Mouse (Mus musculus) embryonic facial prominence, embryonic 11.5 days (tissue): ENCODE measurements around the gene Usp6nl. TPM values are rescaled to one million over a fixed set of nuclear protein-coding genes. Genes with fewer than 3 reads are reported as not detected.

Experiments used
- ATAC-seq: fragments of 200-750 bp; cut with Nextera tagmentation; replicated peaks from 2 replicates; pipeline ENCODE4 v1.8.0; 2017; ENCODE audit warnings: low read depth; ENCODE audit not compliant: insufficient number of reproducible peaks, low FRiP score, low TSS enrichment
- DNase-seq: peaks from one replicate; pipeline ENCODE4 v3.0.0-alpha.2; 2015; ENCODE audit warnings: low spot score
- H3K27ac ChIP-seq: fragments of 300-500 bp; sonication (generic); replicated peaks from 2 replicates; pipeline ENCODE4 v1.5.1; 2014; ENCODE audit warnings: mild to moderate bottlenecking, low read depth, low read length, control low read depth
- H3K27me3 ChIP-seq: fragments of 300-500 bp; sonication (generic); 2 replicates; pipeline ENCODE4 v1.6.1; 2014; ENCODE audit warnings: mild to moderate bottlenecking, low read length, moderate library complexity, mixed read lengths; ENCODE audit not compliant: control insufficient read depth, insufficient read depth
- H3K36me3 ChIP-seq: fragments of 300-500 bp; sonication (generic); replicated peaks from 2 replicates; pipeline ENCODE4 v1.6.1; 2014; ENCODE audit warnings: low read depth, mild to moderate bottlenecking, low read length, moderate library complexity, mixed read lengths; ENCODE audit not compliant: control insufficient read depth, insufficient read depth
- H3K4me1 ChIP-seq: fragments of 300-500 bp; sonication (generic); 2 replicates; pipeline ENCODE4 v1.6.1; 2014; ENCODE audit warnings: low read length, mixed read lengths; ENCODE audit not compliant: control insufficient read depth, insufficient read depth
- H3K4me2 ChIP-seq: fragments of 300-500 bp; sonication (generic); 2 replicates; pipeline ENCODE4 v1.6.1; 2014; ENCODE audit warnings: low read depth, mild to moderate bottlenecking, control low read depth, low read length, moderate library complexity
- H3K4me3 ChIP-seq: fragments of 300-500 bp; sonication (generic); 2 replicates; pipeline ENCODE4 v1.5.1; 2014; ENCODE audit warnings: low read depth, low read length, control low read depth
- H3K9ac ChIP-seq: fragments of 300-500 bp; sonication (generic); replicated peaks from 2 replicates; pipeline ENCODE4 v1.6.1; 2014; ENCODE audit warnings: mild to moderate bottlenecking, control low read depth, low read length
- H3K9me3 ChIP-seq: fragments of 300-500 bp; sonication (generic); replicated peaks from 2 replicates; pipeline ENCODE4 v1.6.1; 2016; ENCODE audit warnings: mild to moderate bottlenecking, low read length, inconsistent platforms, mixed read lengths; ENCODE audit not compliant: control insufficient read depth
- WGBS: fragments of 180-500 bp; shearing (Covaris S2); extraction: QIAGEN DNeasy Blood & Tissue Kit; methylation state at CpG from one replicate; pipeline ENCODE4 v1.1.7; 2014; 5-methylcytosine and 5-hydroxymethylcytosine counted together
- polyA plus RNA-seq: library from polyadenylated mRNA; unstranded; fragments of >200 nt; fragmentation: Nextera tagmentation; extraction: Ambion mirVana; gene quantifications from 2 replicates; pipeline ENCODE4 v1.2.1, GENCODE M21; 2014

The Usp6nl gene
- polyA plus RNA-seq, 1 experiment from 2014 or later, result 12.7 TPM

GRCm38 (mm10) chr2:6413723-6414122 is 91.3 kb downstream of the Usp6nl start:
- Histone ChIP-seq H3K27ac (no peak overlapping the region), H3K4me2 (no peak overlapping the region), H3K4me3 (no peak overlapping the region), H3K36me3 (peaks cover 3% of the 10 kb centered on the region), H3K9ac (no peak overlapping the region), H3K27me3 (no peaks in the 10 kb centered on the region), H3K4me1 (no peaks in the 10 kb centered on the region), H3K9me3 (no peaks in the 10 kb centered on the region)
- DNase-seq (no peak), ATAC-seq (no peak)
- WGBS, result 82% methylated on average over 2 of the region's 2 CpGs

- Histone ChIP-seq H3K4me1 (no peaks in the 10 kb centered on the region), H3K9me3 (no peaks in the 10 kb centered on the region), H3K27me3 (no peaks in the 10 kb centered on the region), H3K4me2 (no peak overlapping the region), H3K4me3 (no peak overlapping the region), H3K27ac (no peak overlapping the region), H3K9ac (no peak overlapping the region), H3K36me3 (peaks cover 3% of the 10 kb centered on the region)
- ATAC-seq (no peak), DNase-seq (no peak)
- 89% methylated on average over 5 of the region's 5 CpGs for WGBS
Observed at GRCm38 (mm10) chr2:6414400-6414799, 91.9 kb downstream of the Usp6nl start.

DNA sequence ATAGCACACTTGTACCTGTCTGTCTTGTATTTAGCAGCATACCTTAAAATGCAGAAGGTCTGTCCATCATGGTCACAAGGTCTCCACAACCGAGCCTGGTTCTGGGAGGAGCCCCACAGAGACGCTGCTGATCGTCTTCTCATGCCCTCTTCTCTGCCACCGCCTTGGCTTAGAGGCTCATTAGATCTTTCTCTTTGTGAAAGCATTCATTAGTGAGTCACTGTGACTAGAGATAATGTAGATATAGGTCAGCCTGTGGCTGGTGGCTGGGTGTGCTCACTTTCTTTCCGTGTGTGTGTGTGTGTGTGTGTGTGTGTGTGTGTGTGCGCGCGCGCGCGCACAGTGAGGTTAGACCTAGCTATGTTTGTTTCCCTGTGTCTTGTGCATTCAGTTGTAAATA is 94.7 kb downstream of the Usp6nl start:
- H3K36me3 ChIP-seq, result peaks cover 3% of the 10 kb centered on the region
- no peak for DNase-seq
- no peak for ATAC-seq
- H3K9ac ChIP-seq, result no peak overlapping the region
- H3K4me3 ChIP-seq, result no peak overlapping the region
- WGBS, result 86% methylated on average over 11 of the region's 11 CpGs
- no peaks in the 10 kb centered on the region for H3K27me3 ChIP-seq
- no peaks in the 10 kb centered on the region for H3K9me3 ChIP-seq
- no peak overlapping the region for H3K4me2 ChIP-seq
- no peak overlapping the region for H3K27ac ChIP-seq
- no peaks in the 10 kb centered on the region for H3K4me1 ChIP-seq

DNA sequence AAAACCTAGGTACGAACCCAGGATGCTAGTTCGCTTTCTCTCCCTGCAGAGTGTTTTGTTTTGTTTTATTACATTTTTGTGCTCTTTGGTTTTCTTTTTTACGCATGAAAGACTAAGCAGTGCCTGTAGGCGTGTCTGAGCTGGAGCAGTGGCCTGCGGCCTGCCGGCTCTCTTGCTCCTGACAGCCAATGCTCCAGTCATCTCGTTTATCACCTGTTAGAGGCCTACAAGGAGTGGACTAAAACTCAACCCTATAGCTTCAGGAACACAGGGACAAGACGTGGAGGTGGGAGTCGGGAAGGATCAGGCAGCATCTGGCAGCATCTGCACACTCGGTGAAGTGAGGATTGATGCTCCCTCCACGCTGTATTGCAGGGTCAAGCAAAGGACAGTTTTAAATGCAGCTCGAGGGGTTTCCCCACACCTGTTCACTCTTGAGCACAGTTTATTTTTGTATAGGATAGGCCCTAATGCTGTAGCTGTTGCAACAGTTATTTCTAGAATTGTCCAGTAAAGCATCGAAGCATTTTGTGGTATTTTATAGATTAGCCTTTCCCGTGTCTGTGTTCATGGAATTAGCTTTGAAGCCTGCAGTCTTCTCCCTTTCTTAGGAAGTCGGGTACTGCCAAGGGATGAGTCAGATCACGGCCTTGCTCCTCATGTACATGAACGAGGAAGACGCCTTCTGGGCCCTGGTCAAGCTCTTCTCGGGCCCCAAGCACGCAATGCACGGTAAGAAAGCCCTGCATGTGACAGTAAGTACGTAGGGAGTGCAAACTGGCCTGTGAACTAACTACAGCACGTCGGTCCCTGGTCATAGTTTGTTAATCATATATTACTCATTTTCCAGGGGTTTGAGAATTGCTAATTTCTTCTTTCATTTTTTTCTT is 101.4 kb downstream of the Usp6nl start:
- 87% methylated on average over 24 of the region's 24 CpGs for WGBS

DNA sequence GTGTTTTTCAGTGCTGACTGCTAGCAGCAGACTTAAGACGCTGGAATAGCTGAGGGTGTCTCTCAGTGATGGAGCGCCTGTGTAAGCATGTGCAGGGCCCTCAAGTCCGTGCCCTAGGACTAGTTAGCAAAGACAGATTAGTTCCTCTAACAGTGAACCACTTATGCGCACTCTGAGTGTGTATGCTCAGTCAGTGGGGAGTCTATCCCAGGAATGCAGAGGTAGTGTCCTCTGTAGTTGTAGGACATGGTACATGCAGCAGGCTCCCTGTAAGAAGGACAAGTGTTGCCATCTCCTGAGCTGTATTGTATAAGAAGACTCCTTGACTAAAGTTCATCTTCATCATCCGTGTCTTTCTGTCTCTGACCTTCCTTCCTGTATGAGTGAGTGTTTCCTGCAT is 102.4 kb downstream of the Usp6nl start:
- ATAC-seq (no peak), DNase-seq (no peak)
- no peaks in the 10 kb centered on the region for H3K4me1 ChIP-seq
- 88% methylated on average over 5 of the region's 5 CpGs for WGBS
- H3K9ac ChIP-seq, result no peak overlapping the region
- no peak overlapping the region for H3K4me2 ChIP-seq
- H3K9me3 ChIP-seq, result no peaks in the 10 kb centered on the region
- H3K27me3 ChIP-seq, result no peaks in the 10 kb centered on the region
- no peak overlapping the region for H3K4me3 ChIP-seq
- no peaks in the 10 kb centered on the region for H3K36me3 ChIP-seq
- H3K27ac ChIP-seq, result no peak overlapping the region

More for the DNA sequence above, 101.4 kb downstream of the Usp6nl start:
- no peak overlapping the region for H3K27ac ChIP-seq
- ATAC-seq (no peak), DNase-seq (no peak)
- no peaks in the 10 kb centered on the region for H3K4me1 ChIP-seq
- no peaks in the 10 kb centered on the region for H3K36me3 ChIP-seq
- no peak overlapping the region for H3K9ac ChIP-seq
- H3K4me2 ChIP-seq, result no peak overlapping the region
- no peaks in the 10 kb centered on the region for H3K27me3 ChIP-seq
- no peak overlapping the region for H3K4me3 ChIP-seq
- H3K9me3 ChIP-seq, result no peaks in the 10 kb centered on the region

DNA sequence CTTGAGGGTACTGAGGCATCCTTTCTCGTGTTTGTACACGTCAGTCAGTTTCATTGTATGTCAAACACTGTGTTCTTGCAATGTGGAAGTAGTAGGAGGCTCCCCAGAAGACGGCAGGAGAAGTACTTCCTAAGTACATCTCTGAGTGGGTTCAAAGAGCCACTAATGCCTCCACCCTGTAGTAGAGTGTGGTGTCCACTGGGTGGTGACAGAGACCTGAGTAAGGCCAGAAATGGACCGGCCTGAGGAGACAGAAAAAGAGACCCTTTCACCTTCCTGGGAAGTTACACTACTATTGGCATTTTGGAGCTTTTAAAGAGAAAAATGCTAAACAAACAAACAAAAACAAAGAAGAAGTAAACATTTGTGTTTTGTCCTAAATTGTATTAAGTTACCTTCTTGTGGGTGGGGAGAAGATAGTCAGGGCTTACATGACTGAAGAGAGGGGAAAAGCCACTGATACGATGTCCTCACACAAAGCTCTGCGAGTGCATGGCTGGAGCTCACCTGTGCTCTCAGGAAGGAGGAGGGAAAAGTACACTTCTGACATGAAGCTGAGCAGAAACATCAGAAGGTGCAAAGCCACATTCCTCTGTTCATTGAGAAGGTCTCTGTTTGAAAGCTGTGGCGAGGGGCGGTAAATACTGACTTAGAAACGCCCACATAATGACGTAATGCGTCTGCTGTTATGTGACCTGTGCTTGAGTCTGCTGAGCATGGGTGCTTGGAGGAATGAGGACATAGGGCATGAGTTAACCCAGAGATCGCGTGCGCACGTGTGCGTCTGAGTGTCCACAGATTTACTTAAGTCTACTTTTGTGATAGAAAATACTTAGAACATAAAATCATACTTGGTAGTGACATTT is 113.9 kb downstream of the Usp6nl start:
- DNase-seq (peak; percentile 64), ATAC-seq (0 out of 2 replicates have a peak, but pooled peaks have one; percentile 47)
- WGBS, result 80% methylated on average over 16 of the region's 16 CpGs
- Histone ChIP-seq H3K27ac (no peak overlapping the region), H3K4me1 (no peaks in the 10 kb centered on the region), H3K36me3 (no peaks in the 10 kb centered on the region), H3K9me3 (no peaks in the 10 kb centered on the region), H3K4me2 (no peak overlapping the region), H3K9ac (no peak overlapping the region), H3K4me3 (no peak overlapping the region), H3K27me3 (no peaks in the 10 kb centered on the region)

DNA sequence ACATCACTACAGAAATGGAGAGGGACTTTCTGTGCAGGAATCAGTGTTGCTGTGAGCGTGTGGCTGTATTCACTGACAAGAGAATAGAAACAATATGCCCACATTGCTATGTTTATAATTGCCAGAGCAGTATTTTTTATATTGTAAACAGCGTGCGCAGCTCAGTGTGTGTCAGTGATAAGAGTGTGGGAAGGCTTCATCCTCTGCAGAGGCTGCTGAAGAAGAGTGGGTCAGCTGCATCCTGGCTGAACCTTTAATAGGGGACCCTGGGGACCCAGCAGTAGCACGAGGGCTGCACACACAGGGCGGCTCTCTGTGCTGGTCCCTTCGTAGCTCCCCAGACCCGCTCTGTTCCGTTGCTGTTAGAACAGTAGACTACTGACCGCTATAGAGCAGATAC is 119.2 kb downstream of the Usp6nl start:
- Histone ChIP-seq H3K9me3 (no peaks in the 10 kb centered on the region), H3K9ac (no peak overlapping the region), H3K4me1 (no peaks in the 10 kb centered on the region), H3K27me3 (no peaks in the 10 kb centered on the region), H3K4me3 (no peak overlapping the region), H3K27ac (no peak overlapping the region), H3K36me3 (no peaks in the 10 kb centered on the region; the same call in 1 of the 2 replicates), H3K4me2 (no peak overlapping the region)
- DNase-seq, result no peak
- WGBS, result 85% methylated on average over 9 of the region's 9 CpGs
- ATAC-seq, result no peak

- WGBS, result 83% methylated on average over 10 of the region's 10 CpGs
- Histone ChIP-seq H3K4me2 (no peak overlapping the region), H3K4me1 (no peaks in the 10 kb centered on the region), H3K27ac (no peak overlapping the region), H3K4me3 (no peak overlapping the region), H3K36me3 (no peaks in the 10 kb centered on the region; the same call in 1 of the 2 replicates), H3K27me3 (no peaks in the 10 kb centered on the region), H3K9ac (no peak overlapping the region), H3K9me3 (no peaks in the 10 kb centered on the region)
- no peak for ATAC-seq
- DNase-seq, result no peak
Observed at GRCm38 (mm10) chr2:6442302-6442701, 119.8 kb downstream of the Usp6nl start.
